Mouse (Mus musculus): ENCODE results near the gene Vax1.

DNA sequence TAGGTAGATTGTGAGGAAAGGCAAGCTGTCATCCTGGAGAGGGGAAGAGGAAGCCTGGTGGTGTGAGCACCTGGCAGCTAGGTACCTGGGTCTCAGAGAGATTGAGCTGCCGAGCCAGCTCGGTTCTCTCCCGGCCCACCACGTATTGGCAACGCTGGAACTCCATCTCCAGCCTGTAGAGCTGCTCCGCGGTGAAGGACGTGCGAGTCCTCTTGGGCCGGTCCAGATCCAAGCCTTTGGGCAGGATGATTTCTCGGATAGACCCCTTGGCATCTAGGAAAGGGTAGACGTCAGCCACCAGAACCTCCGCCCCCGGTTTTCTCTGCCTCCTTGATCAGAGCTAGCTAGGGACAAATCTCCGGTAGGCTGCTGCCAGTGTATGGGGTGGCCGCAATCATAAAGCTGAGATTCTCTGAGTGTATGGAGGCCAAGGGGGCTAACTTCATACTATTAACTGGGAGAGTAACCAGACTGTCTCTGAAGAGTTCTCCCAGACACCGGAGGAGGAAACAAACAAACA lies 1.4 kb downstream of the Vax1 start:
- TF ChIP-seq CTCF (IDR thresholded peaks at IDR 0.05; ENCODE audit: low read depth): no peak
- TF ChIP-seq EP300 (IDR thresholded peaks at IDR 0.05; ENCODE audit: low read depth): no peak

Data from heart, postnatal 0 days (tissue).